Mouse (Mus musculus): ENCODE results near the gene Gm49333. TPM values are rescaled to one million over a fixed set of nuclear protein-coding genes. Genes with fewer than 3 reads are reported as not detected.

Gm49333 gene
- total RNA-seq (2021) = under 1 TPM; 0.11 to 0.17 TPM
- long read RNA-seq, experiment 1, partial matches to known transcripts = 0 of 2 reads
- long read RNA-seq, experiment 1, other reads (novel, unspliced or antisense) = 2 of 2 reads
- long read RNA-seq, experiment 2 = 0 reads

DNA sequence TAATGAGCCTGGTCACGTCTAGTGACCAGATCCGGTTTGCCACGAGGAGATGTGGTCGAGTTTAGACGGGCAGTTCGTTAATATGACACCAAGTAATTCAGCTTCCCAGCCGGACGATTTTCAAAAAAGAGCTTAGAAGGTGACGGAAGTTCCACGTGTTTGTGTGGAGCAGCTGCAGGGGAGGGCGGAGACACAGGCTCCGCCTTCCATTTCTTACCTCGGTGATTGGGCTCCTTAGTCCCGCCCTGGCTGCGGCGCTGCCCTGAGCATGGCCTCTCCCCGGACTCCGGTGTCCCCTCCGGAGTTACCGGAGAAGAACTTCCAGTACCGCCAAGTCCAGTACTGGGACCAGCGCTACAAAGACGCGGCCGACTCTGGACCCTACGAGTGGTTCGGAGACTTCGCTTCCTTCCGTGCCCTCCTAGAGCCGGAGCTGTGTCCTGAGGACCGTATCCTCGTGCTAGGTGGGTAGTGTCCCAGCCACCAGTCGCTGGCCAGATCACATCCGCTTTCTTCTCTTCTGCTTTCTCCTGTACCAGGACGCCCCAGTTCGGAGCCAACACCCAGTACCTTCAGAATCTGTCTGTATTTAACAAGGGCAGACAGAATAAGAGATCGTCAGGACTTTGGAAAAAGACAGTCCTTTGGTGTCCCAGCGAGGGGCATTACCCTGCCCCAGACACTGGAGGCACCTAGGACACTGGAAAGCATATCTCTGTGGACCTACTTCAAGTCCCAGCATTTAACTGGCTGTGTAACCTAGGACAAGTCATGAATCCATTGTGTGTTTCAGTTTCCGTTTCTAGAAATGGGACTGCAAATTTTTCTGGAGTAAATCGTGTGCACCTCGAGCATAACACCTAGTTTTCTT is at the start of gene Gm49333, which contains the start of the genes Eef1akmt4 and Alg3:
TSS of gene Gm49333 (plus strand) at position 254 of the 871 bp plus-strand sequence.
TSS of gene Eef1akmt4 (plus strand) at position 237 of the 871 bp plus-strand sequence.
TSS of gene Alg3 (minus strand) at position 379 of the 871 bp plus-strand sequence.
- DNase-seq (ENCODE audit: low spot score) = peak; percentile 89

DNA sequence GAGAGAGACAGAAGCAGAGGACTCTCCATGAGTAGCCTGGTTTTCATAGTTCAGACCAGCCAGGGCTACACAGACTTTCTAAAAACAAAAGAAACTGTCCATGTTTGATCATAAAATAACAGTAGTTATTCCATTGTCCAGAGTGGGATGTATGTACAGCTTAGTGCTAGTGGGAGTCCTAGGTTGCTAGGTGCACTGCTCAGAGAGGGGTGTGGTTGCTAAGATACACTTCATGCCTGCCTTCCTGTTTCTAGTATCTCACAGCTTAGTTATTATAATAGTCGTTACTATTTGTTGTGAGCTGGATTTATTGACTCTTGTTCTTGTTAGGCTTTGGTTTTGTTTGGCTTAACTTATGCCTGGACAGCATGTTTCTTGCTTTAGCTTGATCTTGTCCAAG is 46.3 kb upstream of the Gm49333 start:
- no peak for DNase-seq (ENCODE audit: low spot score)

DNA sequence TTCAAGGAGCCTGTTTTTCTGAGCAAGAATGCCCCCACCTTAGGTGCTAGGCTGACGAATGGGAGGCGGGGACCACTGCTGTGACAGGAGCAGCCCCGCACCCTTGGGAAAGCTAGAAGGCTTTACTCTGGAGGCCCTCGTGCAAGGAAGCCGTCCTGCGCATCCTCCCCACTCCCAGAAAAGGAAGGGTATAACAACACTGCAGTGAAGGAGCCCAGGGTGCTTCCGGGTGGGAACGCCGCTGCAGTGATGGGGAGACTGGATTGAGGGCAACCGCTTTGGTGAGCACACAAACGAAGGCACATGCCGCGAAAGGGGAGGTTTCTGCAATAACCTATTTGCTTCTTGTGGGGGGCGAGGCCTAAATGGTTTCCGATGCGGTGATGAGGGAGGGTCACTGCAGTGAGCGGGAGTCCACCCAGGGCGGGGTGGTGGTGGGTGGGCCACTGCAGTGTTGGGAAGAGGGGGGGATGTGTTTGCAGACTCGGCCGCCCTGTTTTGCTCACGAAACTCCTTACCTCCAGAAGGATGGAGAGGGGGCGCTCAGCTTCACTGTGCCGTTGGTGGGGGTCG is 22.0 kb upstream of the Gm49333 start, which contains the start of gene Vwa5b2:
TSS of gene Vwa5b2 (plus strand) at position 106 of the 573 bp plus-strand sequence.
- no peak for DNase-seq (ENCODE audit: low spot score)

DNA sequence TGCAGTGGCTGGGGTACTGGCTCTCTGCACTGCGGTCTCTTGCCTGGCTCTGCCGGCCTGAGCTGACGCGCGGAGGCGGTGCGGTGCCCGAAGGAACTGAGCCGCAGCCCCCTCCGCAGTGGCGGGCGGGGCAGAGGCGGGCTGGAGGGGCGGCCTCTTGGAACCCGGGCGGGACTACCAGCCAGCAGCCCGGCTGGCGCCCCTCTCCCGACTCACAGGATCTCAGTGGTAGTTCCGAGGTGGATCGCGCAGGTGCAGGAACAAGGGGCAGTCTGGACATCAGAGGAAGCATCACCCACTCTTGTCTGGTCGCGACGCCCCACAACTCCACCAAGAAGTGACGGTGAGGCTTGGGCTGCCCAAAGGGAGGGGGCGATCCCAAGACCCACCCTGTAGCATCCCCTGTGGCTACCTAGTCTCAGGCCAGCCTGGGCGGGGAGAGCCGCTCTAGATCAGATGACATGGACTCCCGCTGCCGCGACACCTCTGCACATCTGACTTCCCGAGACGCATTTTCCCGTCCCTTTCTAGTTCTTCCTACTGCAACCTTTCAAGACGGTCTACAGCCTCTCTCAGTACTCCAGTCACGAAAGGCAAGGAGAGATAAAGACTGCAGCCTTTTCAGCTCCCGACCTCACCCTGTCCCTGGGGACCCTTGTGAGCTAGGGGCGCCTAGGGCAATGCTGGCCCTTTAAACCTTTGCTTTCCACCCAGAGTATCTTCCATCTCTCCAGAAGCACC is 21.3 kb upstream of the Gm49333 start:
- no peak for DNase-seq (ENCODE audit: low spot score)

DNA sequence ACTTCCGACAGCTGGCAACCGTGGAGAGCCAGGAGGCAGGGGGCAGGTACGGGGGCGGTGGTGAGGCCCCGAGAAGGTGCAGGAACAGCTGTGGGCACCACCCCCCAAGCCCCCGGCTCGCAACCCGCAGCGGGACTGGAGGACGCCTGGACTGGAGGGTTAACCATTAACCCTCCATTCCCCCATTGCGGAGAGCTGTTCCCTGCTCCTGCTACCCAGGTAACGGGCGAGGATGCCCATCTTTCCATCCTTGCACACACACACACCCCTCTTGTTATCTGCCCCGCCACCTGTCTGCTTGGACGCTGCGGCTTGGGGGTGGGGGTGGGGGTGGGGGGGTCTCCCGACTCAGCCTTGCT is 20.8 kb upstream of the Gm49333 start:
- DNase-seq (ENCODE audit: low spot score) = no peak

DNA sequence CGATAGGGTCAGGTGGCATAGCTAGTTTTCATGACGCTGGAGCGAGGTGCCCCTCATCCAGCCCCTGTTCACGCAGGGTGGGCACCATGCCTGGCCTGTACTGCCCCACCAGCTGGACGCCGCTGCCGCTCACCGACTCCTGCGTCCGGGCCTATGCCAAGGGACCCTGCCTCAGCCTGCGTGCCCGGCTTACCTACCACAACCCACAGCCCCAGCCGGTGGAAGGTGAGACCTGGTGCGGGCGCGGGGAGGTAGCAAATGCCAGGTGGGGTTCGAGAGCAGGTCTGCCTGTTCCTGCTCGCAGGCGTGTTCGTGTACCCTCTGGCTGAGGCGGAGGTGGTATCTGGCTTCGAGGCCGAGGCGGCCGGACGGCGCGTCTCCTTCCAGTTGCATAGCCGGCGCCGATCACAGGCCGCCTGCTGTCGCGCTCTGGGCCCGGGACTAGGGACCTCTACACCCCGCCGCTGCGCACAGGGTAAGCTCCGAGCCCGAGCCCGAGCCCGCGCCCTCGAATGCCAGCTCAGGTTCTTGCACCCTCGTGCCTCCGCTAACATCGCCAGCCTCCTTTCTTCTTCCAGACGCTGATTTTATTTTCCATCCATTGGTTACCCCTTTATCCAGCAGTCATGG is 20.2 kb upstream of the Gm49333 start:
- DNase-seq (ENCODE audit: low spot score) = no peak

DNA sequence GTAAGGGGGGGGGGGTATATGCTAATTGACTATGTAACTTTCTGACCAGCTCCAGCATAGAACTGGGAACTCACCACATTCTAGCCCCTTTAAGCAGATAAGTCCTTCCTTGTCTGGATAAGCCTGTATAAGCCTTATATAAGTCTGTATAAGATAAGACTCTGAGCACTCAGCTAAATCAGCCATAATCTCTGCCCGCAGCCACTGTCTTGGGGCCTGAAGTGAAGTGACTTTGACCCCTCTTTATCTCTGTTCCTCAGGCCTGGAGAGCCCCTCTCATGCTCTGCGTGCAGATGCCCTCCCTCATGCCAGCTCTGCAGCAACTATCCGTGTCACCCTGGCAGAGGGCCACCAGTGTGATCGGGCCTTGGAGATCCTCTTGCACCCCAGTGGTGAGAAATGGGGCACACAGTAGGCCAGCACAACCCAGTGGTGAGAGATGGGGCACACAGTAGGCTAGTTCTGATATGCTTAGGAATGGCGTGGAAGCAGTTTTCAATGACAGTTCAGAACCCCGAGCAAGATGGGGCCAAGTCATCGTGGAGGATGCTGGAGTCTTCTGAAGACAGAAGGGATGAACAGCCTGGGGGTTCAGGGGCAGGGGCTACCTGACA is 16.2 kb upstream of the Gm49333 start:
- DNase-seq (ENCODE audit: low spot score) = no peak

DNA sequence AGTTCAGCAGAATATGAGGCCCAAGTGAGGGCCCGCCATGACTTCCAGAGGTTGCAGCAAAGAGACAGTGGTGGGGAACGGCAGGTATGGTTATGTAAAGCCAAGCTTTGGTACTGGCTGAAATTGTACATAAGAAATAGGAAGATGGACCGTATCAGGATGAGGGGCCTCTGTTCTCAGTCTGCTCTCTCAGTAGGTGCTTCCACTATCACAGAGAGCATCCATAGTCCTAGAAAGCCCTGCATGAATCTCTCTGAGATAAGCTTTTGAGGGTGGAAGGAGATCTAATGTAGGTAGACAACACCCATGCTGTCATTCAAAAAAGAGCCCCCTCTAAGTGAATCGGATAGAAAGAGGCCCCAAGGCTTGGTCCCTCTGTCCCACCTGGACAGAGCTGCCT is 15.7 kb upstream of the Gm49333 start:
- DNase-seq (ENCODE audit: low spot score) = no peak

DNA sequence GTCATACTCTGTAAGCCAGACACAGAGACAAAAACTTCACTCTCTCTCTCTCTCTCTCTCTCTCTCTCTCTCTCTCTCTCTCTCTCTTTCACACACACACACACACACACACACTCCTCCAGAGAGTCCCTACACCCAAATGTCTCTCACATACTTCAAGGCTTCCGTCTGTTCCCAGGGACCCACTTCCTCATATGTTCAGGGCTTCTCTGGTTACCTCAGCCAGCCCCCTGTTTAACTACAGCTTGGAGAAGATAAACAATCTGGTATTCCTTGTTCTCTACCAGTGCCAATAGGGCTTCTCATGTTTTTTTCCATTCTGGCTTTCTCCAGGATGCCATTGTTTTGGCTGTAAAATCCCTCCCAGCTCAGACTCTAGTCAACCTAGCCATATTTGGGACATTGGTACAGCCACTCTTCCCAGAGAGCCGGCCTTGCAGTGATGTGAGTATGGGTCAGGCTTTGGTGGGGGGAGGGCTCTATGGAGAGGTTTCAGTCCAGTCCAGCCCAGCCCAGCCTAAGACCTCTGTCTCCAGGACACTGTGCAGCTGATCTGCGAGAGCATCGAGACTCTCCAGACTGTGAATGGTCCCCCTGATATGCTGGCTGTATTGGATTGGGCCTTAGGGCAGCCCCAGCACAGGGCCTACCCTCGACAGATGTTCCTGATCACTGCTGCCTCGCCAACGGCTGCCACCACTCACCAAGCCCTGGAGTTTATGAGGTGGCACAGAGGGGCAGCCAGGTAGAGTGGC is 14.5 kb upstream of the Gm49333 start:
- no peak for DNase-seq (ENCODE audit: low spot score)

DNA sequence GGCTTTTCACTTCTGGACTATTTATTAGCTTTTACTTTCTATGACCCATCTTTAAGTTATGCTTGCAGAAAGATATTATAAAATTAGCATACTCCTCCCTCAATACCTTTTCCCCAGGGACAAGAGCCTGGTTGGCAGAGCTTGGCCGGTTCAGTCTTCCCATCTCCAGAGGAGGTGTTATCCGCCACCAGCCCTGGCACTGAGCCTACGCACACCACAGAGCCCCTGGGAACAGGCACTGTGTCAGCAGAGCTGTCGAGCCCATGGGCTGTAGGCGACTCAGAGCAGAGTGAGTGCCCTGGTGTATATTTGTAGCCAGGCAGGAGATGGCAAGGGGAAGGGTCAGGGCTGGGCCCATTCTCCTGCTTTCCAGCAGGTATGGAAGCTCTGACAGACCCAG is 10.9 kb upstream of the Gm49333 start:
- DNase-seq (ENCODE audit: low spot score) = no peak

DNA sequence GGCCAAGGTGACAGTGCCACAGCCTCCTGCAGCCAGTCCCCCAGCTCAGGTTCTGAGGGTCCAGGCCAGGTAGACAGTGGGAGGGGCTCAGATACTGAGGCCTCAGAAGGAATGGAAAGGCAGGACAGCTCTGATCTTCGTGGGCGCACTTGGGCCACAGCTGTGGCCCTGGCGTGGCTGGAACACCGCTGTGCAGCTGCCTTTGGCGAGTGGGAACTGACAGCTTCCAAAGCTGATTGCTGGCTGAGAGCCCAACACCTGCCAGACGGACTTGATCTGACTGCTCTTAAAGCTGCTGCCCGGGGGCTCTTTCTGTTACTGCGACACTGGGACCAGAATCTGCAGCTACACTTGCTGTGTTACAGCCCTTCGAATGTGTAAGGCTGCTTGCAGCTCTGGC is 6.7 kb upstream of the Gm49333 start:
- DNase-seq (ENCODE audit: low spot score) = no peak

DNA sequence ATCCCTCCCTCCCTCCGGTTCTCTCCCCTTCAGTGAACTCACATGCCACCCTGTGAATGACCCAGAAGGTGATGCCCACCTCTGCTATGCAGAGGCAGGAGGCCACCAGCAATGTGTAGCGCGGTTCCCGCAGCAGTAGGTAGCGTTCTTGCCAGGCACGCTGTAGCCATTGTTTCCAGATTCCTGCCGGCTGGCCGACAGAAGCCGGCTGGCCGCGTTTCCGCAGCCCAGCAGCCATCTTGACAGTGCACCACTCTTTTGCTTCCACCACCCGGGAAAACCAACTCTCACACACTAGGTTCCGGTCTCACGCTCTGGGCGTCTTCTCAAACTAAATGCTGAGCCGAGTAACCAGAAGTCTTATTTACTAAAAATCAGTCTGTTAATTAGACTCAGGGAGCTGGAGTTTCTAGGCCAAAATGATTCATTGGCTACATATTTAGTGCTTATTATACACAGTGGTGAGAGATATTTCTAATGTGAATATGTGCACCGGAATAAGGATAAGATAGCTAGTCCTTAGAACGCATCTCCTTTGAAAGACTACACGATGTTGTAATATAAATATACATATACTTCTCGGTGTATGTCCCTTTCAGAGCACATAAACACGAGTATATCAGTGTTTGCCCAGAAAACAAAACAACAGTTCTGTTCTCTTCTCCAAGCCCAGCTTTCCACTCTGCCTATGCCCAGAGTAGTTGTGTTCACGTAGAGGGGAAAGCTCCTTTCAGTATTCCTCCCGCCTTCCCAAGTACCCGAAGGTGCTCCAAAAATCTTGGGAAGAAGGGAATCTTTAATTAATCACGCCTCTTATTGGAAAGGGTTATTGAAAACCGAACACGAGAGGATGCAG is 681 bp upstream of the Gm49333 start:
- peak; percentile 73 for DNase-seq (ENCODE audit: low spot score)

DNA sequence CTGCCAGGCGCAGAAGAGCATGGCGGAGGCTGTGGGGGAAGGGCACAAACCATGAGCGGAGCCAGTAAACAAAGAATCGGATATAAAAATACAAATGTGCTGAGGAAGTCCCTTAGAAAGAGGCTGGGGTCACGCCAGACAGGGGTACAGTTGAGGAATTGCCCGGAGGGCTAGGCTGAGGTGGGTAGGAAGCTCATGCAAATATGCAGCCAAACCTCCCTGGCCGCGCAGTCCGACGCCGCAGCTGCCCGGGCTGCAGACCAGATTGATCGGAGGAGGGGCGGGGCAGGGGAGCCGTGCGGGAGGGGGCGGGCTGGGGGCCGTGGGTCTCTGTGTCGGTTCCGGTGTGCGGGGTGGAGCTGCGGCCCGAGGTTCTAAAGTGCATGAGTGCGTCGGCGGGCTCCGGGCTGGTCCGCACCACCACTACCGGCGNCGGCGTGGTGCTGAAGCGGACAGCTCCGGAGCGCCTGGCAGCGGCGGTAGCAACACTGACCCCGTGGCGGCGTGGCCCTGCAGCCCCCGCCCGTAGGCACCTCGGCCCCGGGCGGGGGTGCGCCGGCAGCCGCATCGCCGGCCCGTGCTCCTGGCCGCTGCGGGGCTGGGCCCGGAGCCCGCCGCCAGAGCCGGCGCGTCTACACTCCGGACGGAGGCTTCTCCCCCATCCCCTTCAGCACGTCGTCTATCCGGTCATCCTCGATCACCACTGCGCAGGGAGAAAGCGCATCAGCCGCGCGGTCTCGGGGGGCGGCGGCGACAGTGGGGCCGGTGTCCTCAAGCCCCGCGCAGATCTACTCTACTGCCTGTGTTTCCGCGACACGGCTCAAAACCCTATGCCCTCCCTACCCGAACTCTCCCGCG is 8.4 kb downstream of the Gm49333 start:
- DNase-seq (ENCODE audit: low spot score) = no peak

DNA sequence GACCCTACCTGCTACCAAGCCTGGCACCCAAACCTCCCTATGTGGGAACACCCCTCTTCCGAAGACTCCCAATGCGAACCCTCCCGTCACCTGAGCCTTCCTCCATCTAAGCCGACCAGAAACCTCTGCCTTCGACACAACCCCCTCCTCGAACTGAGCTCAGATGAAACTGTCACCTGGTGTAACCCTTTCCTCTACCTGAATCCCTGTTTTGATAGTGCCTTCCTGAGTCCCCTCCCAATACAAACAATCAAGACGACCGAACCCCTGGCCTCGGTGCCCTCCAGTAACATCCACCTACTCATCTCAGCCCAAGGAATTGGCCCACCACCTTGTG is 9.0 kb downstream of the Gm49333 start:
- DNase-seq (ENCODE audit: low spot score) = no peak

DNA sequence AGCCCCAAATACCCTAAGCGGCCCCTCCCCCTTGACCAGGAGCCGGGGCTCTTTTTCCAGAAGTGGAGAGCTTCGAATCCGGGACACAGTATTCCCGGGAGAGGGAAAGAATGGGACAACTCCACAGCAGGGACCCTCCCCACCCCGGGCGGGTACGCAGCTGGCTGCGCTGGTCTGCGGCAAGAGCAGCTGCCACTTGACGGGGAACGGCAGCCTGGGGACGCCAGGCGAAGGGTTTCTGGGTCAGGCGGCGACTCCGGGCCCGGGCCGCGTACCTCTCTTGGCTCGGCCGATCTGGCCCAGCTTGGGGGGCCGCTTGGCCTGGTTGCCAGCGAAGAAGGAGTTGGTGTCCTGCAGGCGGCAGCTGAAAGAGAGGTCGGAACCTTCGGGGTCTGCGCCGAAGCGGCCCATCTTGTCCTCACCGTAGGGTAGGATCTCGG is 9.4 kb downstream of the Gm49333 start:
- DNase-seq (ENCODE audit: low spot score) = no peak

DNA sequence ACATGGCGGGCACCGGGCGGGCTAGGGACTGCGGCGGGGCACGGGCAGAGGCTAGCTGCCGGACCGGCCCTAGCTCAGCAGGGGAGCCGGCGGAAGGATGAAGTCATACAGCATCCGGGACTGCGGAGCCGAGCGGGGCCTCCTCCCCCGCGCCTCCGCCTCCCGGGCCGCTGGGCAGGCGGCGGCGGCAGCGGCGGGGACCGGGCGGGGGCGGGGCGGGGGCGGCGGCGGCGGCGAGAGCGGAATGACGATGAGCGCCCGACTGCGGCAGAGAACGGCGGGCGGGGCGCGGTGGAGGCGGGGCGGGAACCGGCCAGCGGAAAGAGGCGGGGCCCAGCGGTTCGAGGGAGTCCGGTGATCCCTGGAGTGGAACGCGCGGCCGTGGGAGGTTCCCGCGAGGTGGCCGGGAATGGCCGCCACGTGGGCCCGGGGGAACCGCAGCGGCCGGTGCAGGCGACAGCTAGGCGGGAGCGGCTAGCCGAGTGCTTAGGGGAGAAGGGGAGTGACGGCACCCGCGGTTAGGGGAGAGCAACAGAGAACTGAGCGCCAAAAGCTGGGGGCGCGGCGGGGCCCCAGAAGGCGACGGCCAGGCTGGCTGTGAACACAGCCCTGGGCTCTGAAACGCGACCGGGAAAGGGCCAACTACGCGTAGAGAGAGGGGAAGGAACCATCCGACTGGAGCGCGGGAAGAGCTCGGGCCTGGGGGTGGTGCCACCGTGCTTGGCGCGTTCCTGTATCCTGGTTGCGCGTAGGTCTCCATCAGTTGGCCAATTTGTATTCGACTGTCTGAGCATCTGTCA is 10.0 kb downstream of the Gm49333 start, which contains the start of gene Camk2n2:
TSS of gene Camk2n2 (minus strand) at position 97 of the 800 bp plus-strand sequence.
- DNase-seq (ENCODE audit: low spot score) = peak; percentile 59

DNA sequence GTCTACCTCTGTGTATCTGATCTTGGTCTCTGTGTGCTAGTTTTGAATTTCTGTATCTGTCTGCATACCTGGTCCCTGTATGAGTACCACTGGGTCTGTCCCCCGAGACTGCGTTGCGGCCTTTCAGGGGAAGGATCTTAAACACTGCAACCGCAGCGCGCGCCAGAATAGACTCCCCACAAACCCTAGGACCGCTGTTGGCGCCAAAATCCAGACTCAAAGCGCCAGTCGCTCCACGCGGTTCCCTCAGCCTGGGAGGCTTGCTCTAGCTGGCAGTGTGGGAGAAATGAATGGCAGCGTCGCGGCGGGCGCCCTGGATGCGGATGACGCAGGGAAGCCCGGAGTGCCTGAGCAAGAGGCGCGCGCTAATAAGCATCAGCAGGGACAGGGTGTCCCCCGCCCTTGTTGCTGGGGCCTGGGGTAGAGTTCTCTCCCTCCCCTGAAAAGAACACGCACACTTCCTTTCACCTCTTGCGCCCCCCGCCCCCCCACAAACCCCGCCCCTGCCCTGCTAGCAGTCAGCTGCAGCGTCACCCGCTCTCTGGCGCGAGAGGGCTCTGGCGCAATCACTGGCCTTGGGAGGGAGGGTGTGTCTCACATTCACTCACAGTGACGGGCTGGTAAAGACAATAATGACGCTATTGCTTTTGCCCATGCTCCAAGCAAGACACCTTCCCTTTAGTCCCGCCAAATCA is 10.7 kb downstream of the Gm49333 start:
- DNase-seq (ENCODE audit: low spot score) = peak; percentile 59

All from gastrocnemius, adult 18-20 months (tissue).